Mouse (Mus musculus): ENCODE measurements at regions not wholly inside any gene's neighbourhood (a gene's known extent, or its start where the extent isn't known, plus 50 kb on each side); places are given as distances from the start of the nearest gene placed in this dataset.

DNA sequence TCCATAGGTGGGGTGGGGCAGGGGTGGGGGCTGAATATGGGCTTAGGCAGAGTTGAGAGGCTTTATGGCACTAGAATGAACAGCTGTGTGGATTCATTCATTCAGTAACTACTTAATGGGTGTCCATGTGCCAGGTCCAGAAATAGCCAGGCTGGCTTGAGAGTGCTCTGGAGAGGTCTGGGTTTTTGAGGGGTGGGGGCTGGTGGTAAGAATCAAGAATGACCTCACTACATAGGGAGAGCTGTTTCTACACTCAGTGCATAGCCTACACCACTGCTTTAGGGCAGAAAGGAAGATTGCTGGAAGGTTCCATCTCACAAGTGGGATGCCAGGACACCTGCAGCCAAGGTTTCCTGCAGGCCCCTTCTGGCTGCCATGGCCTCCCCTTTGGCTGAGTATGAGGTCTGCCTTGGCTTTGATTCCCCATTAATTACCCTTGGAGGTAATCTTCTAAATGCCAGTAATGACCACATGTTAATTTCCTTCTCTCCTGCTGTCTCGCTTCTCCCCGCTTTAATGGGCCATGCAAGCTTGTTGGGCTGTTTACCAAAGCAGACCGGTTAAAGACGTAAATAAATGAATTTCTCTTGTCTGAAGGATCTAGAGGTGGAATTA is 71.7 kb upstream of the Klf4 start:
- 0 out of 2 replicates have a peak, but pooled peaks cover 3% of the 10 kb centered on the region for H3K4me1 ChIP-seq (ENCODE audit: control insufficient read depth, insufficient read depth, low read length)
- no peak overlapping the region for H3K4me2 ChIP-seq (replicated peaks; ENCODE audit: low read depth, low read length, severe bottlenecking)
- no peak overlapping the region for H3K4me3 ChIP-seq (replicated peaks; ENCODE audit: low read length)
- no peak for TF ChIP-seq POLR2A (IDR thresholded peaks at IDR 0.05; ENCODE audit: borderline replicate concordance, extremely low read depth, insufficient read depth, insufficient read length)
- 70% methylated on average over 4 of the region's 4 CpGs for WGBS
- no peak overlapping the region for H3K9ac ChIP-seq (ENCODE audit: low read depth, low read length, severe bottlenecking)
- H3K27ac ChIP-seq (replicated peaks; ENCODE audit: low read depth, low read length): no peak overlapping the region
- DNase-seq (ENCODE audit: low spot score) (no peak), ATAC-seq (ENCODE audit: low FRiP score, low read depth) (no peak)
- no peaks in the 10 kb centered on the region for H3K27me3 ChIP-seq (ENCODE audit: control insufficient read depth, insufficient read depth, low read length)
- H3K36me3 ChIP-seq (ENCODE audit: control insufficient read depth, insufficient read depth, low read length): no peaks in the 10 kb centered on the region
- H3K9me3 ChIP-seq (ENCODE audit: control insufficient read depth, low read length): no peaks in the 10 kb centered on the region

- Histone ChIP-seq H3K9ac (ENCODE audit: low read depth, low read length, severe bottlenecking) (no peak overlapping the region), H3K27ac (replicated peaks; ENCODE audit: low read depth, low read length) (no peak overlapping the region), H3K4me3 (replicated peaks; ENCODE audit: low read length) (no peak overlapping the region), H3K9me3 (ENCODE audit: control insufficient read depth, low read length) (no peaks in the 10 kb centered on the region), H3K4me1 (ENCODE audit: control insufficient read depth, insufficient read depth, low read length) (no peaks in the 10 kb centered on the region), H3K27me3 (ENCODE audit: control insufficient read depth, insufficient read depth, low read length) (no peaks in the 10 kb centered on the region), H3K36me3 (ENCODE audit: control insufficient read depth, insufficient read depth, low read length) (no peaks in the 10 kb centered on the region), H3K4me2 (replicated peaks; ENCODE audit: low read depth, low read length, severe bottlenecking) (no peak overlapping the region)
- 93% methylated on average over 7 of the region's 7 CpGs for WGBS
- DNase-seq (ENCODE audit: low spot score) (no peak), ATAC-seq (ENCODE audit: low FRiP score, low read depth) (no peak)
- TF ChIP-seq POLR2A (IDR thresholded peaks at IDR 0.05; ENCODE audit: borderline replicate concordance, extremely low read depth, insufficient read depth, insufficient read length): no peak
Measured at GRCm38 (mm10) chr4:55595203-55595602, 62.9 kb upstream of the Klf4 start.

GRCm38 (mm10) chr4:55594699-55595098 is 62.4 kb upstream of the Klf4 start:
- Histone ChIP-seq H3K36me3 (ENCODE audit: control insufficient read depth, insufficient read depth, low read length) (no peaks in the 10 kb centered on the region), H3K4me2 (replicated peaks; ENCODE audit: low read depth, low read length, severe bottlenecking) (no peak overlapping the region), H3K27ac (replicated peaks; ENCODE audit: low read depth, low read length) (no peak overlapping the region), H3K4me1 (ENCODE audit: control insufficient read depth, insufficient read depth, low read length) (no peaks in the 10 kb centered on the region), H3K9me3 (ENCODE audit: control insufficient read depth, low read length) (no peaks in the 10 kb centered on the region), H3K4me3 (replicated peaks; ENCODE audit: low read length) (no peak overlapping the region), H3K27me3 (ENCODE audit: control insufficient read depth, insufficient read depth, low read length) (no peaks in the 10 kb centered on the region), H3K9ac (ENCODE audit: low read depth, low read length, severe bottlenecking) (no peak overlapping the region)
- DNase-seq (ENCODE audit: low spot score) (no peak), ATAC-seq (ENCODE audit: low FRiP score, low read depth) (no peak)
- WGBS: 70% methylated on average over 6 of the region's 6 CpGs
- TF ChIP-seq POLR2A (IDR thresholded peaks at IDR 0.05; ENCODE audit: borderline replicate concordance, extremely low read depth, insufficient read depth, insufficient read length): no peak

DNA sequence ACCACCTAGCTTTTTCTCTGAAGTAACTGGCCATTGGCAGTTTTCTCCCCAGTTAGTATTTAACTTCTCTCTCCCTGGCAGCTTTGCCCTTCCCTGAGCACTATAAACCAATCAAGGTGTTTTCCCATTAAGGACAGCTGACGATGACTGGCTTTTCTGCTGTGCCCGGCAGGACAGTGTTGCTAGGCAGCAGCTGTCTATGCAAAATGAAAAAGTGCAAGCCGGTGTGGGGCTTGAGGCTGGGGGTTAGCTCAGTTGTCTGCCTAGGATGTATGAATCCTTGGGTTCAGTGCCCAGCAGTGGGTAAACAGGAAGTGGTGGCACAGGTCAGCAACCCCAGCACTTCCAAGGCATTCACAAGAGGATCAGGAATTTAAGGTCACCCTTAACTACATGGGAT is 60.9 kb upstream of the Klf4 start:
- H3K27ac ChIP-seq (replicated peaks; ENCODE audit: low read depth, low read length): no peak overlapping the region
- H3K4me1 ChIP-seq (ENCODE audit: control insufficient read depth, insufficient read depth, low read length): no peaks in the 10 kb centered on the region
- no peak overlapping the region for H3K4me2 ChIP-seq (replicated peaks; ENCODE audit: low read depth, low read length, severe bottlenecking)
- H3K27me3 ChIP-seq (ENCODE audit: control insufficient read depth, insufficient read depth, low read length): no peaks in the 10 kb centered on the region
- H3K9ac ChIP-seq (ENCODE audit: low read depth, low read length, severe bottlenecking): no peak overlapping the region
- no peak for TF ChIP-seq POLR2A (IDR thresholded peaks at IDR 0.05; ENCODE audit: borderline replicate concordance, extremely low read depth, insufficient read depth, insufficient read length)
- H3K9me3 ChIP-seq (ENCODE audit: control insufficient read depth, low read length): no peaks in the 10 kb centered on the region
- DNase-seq (ENCODE audit: low spot score) (no peak), ATAC-seq (ENCODE audit: low FRiP score, low read depth) (no peak)
- 20% methylated on average over 3 of the region's 3 CpGs for WGBS
- H3K36me3 ChIP-seq (ENCODE audit: control insufficient read depth, insufficient read depth, low read length): no peaks in the 10 kb centered on the region
- H3K4me3 ChIP-seq (replicated peaks; ENCODE audit: low read length): no peak overlapping the region

DNA sequence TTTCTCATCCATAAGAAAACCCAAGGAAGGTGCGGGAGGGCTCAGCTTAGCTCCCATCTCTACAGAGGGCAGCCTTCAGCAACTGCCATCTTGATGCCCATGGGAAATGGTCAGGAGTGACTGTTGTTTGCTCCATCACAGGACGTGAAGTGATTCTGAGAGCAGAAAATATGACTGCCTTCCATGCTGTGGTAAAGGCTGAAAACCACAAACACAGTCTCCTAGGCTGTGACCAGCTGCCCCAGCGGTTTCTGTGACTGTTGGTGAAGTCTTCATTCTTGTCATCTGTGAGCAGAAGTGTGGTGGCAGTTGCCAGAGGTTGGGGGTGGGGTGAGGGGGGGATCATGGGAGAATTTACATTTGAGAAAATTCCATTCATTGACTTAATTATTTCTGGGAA is 53.9 kb upstream of the Klf4 start:
- Histone ChIP-seq H3K27ac (replicated peaks; ENCODE audit: low read depth, low read length) (no peak overlapping the region), H3K4me1 (ENCODE audit: control insufficient read depth, insufficient read depth, low read length) (no peaks in the 10 kb centered on the region), H3K4me2 (replicated peaks; ENCODE audit: low read depth, low read length, severe bottlenecking) (no peak overlapping the region), H3K9me3 (ENCODE audit: control insufficient read depth, low read length) (no peaks in the 10 kb centered on the region), H3K27me3 (ENCODE audit: control insufficient read depth, insufficient read depth, low read length) (no peaks in the 10 kb centered on the region), H3K4me3 (replicated peaks; ENCODE audit: low read length) (no peak overlapping the region), H3K9ac (ENCODE audit: low read depth, low read length, severe bottlenecking) (no peak overlapping the region), H3K36me3 (ENCODE audit: control insufficient read depth, insufficient read depth, low read length) (no peaks in the 10 kb centered on the region)
- 70% methylated on average over 3 of the region's 3 CpGs for WGBS
- TF ChIP-seq POLR2A (IDR thresholded peaks at IDR 0.05; ENCODE audit: borderline replicate concordance, extremely low read depth, insufficient read depth, insufficient read length): no peak
- ATAC-seq (ENCODE audit: low FRiP score, low read depth) (no peak), DNase-seq (ENCODE audit: low spot score) (no peak)

DNA sequence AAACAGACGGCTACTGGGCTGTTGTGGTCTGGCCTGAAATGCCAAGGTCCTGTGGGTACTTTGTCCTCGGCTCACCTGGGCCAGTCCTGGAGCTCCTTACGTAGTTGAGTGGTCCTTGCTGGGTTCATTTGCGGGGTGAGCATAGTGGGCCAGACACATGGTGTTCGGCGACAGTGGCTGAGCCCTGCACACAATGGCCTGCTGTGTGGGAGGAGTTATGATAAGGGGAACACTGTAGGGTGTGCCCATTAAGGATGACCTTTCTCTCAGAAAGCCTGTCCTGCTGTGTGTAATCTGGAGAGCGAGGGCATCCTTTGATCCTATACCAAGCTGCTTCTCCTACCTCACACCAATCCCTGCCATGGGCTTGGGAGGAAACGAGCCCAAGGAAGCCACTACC is 51.3 kb upstream of the Klf4 start:
- no peaks in the 10 kb centered on the region for H3K4me1 ChIP-seq (ENCODE audit: control insufficient read depth, insufficient read depth, low read length)
- H3K4me2 ChIP-seq (replicated peaks; ENCODE audit: low read depth, low read length, severe bottlenecking): no peak overlapping the region
- DNase-seq (ENCODE audit: low spot score) (no peak), ATAC-seq (ENCODE audit: low FRiP score, low read depth) (no peak)
- TF ChIP-seq POLR2A (IDR thresholded peaks at IDR 0.05; ENCODE audit: borderline replicate concordance, extremely low read depth, insufficient read depth, insufficient read length): no peak
- no peaks in the 10 kb centered on the region for H3K36me3 ChIP-seq (ENCODE audit: control insufficient read depth, insufficient read depth, low read length)
- H3K9ac ChIP-seq (ENCODE audit: low read depth, low read length, severe bottlenecking): no peak overlapping the region
- no peaks in the 10 kb centered on the region for H3K9me3 ChIP-seq (ENCODE audit: control insufficient read depth, low read length)
- 70% methylated on average over 8 of the region's 8 CpGs for WGBS
- H3K27me3 ChIP-seq (ENCODE audit: control insufficient read depth, insufficient read depth, low read length): no peaks in the 10 kb centered on the region
- no peak overlapping the region for H3K27ac ChIP-seq (replicated peaks; ENCODE audit: low read depth, low read length)
- no peak overlapping the region for H3K4me3 ChIP-seq (replicated peaks; ENCODE audit: low read length)

All from limb, embryonic 14.5 days (tissue).